Mouse (Mus musculus): ENCODE results near the gene Tbx5. TPM values are rescaled to one million over a fixed set of nuclear protein-coding genes. Genes with fewer than 3 reads are reported as not detected.

Tbx5 gene
- total RNA-seq, 1 experiment: not detected

DNA sequence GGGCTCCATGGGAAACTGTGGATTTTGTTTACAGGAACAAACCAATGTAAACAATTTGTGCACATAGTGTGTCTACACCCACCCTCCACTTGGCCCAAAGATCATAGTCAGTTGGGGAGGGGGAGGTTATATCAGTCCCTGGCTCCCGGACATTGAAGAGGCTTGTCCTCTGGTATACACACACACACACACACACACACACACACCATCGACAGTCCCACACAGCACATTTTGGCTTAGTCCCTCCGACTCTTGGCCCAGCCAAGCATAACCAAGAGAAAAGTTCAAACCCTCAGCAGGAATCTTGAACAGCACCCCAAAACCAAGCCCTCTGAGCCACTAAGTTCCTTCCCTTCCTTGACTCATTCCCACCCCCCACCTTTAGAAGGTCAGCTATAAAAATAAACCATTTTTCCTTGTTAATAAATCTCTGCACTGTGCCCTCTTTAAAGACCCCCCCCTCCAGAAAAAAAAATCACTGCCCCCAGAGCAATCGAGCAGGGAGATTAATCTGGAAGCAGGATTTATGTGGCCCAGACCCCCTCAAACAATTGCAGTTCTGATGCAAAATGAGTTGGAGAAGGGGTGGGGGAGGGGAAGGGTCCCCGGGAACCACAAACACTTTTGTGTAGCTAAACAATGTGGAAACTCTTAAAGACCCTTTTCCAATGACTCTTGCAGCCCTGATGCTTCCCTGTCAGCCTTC, 33.6 kb upstream of the Tbx5 start:
- no peaks in the 10 kb centered on the region for H3K36me3 ChIP-seq (ENCODE audit: control insufficient read depth, insufficient read depth, low read length, poor library complexity, severe bottlenecking)
- H3K9ac ChIP-seq (ENCODE audit: insufficient read depth, low read depth, low read length, poor library complexity, severe bottlenecking): no peak overlapping the region
- H3K4me1 ChIP-seq (ENCODE audit: control insufficient read depth in 2 of 2, insufficient read depth in 2 of 2, low read length in 2 of 2, poor library complexity in 1 of 2): peaks cover 0 to 4% of the 10 kb centered on the region in 2 experiments; a peak in 1 of 4 replicates
- no peak overlapping the region for H3K4me3 ChIP-seq (ENCODE audit: insufficient read depth in 1 of 2, low read depth in 1 of 2, low read length in 2 of 2, poor library complexity in 1 of 2, severe bottlenecking in 1 of 2)
- H3K27ac ChIP-seq (ENCODE audit: insufficient read depth, low read depth, low read length, poor library complexity, severe bottlenecking): no peak overlapping the region
- TF ChIP-seq HCFC1 (IDR thresholded peaks at IDR 0.05; ENCODE audit: borderline replicate concordance, insufficient read depth, low read length) (no peak), MAFK (IDR thresholded peaks at IDR 0.05; ENCODE audit: insufficient read depth, low read depth, low read length) (no peak), ZC3H11A (IDR thresholded peaks at IDR 0.05; ENCODE audit: borderline replicate concordance, low read depth, low read length) (no peak), CHD2 (IDR thresholded peaks at IDR 0.05; ENCODE audit: low read depth, low read length) (no peak)
- no peaks in the 10 kb centered on the region for H3K9me3 ChIP-seq (ENCODE audit: control insufficient read depth, insufficient read depth, low read depth, low read length)
- in situ Hi-C loops (cut with MboI; ENCODE audit: low sequenced_read_pairs in 2 of 2, unreplicated experiment in 2 of 2): loop anchor here in 1 of 2 experiments (25.0 kb wide), 1 partner anchor 288 kb away; no protein-coding TSS in a partner anchor
- DNase-seq (ENCODE audit: low read depth, low spot score): no peak

DNA sequence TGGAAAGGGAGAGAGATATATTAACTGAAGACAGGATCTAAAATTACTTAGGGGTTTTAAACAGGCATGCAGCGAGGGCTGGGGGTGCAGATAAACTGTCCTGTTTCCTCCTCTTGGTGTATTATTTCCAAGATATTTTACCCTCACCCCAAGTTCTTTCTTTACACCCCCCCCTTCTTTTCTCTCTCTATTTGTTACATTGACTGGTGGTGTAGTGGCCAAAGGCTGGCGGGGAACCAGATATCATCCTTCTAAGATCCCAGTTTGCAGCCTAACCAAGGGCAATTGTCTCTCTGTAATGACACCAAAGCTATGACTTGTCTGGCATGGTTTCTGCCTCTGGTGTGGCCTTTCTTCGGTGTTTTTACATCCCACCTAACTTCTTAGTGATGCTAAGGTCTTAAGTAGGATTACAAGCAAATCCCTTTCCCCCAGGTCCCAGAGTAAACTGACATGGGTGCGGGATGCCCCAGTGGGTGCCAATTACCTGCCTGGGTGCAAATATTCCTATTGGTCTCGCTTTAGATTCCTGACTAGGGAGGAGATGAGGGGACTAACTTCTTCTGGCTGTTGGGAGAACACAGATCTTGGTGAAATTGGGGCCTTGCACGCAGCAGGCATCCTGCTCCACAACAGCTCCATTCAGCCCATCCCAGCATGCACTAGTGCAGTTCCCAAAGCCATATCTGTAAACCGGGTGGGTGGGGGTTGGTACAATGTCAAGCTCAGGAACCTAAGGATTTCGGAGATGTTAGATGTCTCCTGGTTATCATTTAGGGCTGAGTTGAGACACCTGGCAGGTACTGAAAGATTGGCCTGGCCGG, 32.8 kb upstream of the Tbx5 start:
- peaks cover 0 to 4% of the 10 kb centered on the region in 2 experiments; a peak in 1 of 4 replicates for H3K4me1 ChIP-seq (ENCODE audit: control insufficient read depth in 2 of 2, insufficient read depth in 2 of 2, low read length in 2 of 2, poor library complexity in 1 of 2)
- no peak for TF ChIP-seq CHD2 (IDR thresholded peaks at IDR 0.05; ENCODE audit: low read depth, low read length)
- no peak for TF ChIP-seq ZC3H11A (IDR thresholded peaks at IDR 0.05; ENCODE audit: borderline replicate concordance, low read depth, low read length)
- no peak for TF ChIP-seq HCFC1 (IDR thresholded peaks at IDR 0.05; ENCODE audit: borderline replicate concordance, insufficient read depth, low read length)
- no peak for TF ChIP-seq MAFK (IDR thresholded peaks at IDR 0.05; ENCODE audit: insufficient read depth, low read depth, low read length)
- TF ChIP-seq ZNF384 (IDR thresholded peaks at IDR 0.05; ENCODE audit: low read depth, low read length): no peak
- no peak overlapping the region for H3K9ac ChIP-seq (ENCODE audit: insufficient read depth, low read depth, low read length, poor library complexity, severe bottlenecking)
- in situ Hi-C loops (cut with MboI; ENCODE audit: low sequenced_read_pairs in 2 of 2, unreplicated experiment in 2 of 2): loop anchor here (5.0 to 25.0 kb wide), 3 partner anchors 43 to 635 kb away; partner anchors contain the start of gene Lhx5 (in 1 of the 2)
- H3K9me3 ChIP-seq (ENCODE audit: control insufficient read depth, insufficient read depth, low read depth, low read length): no peaks in the 10 kb centered on the region
- no peak overlapping the region for H3K27ac ChIP-seq (ENCODE audit: insufficient read depth, low read depth, low read length, poor library complexity, severe bottlenecking)
- H3K36me3 ChIP-seq (ENCODE audit: control insufficient read depth, insufficient read depth, low read length, poor library complexity, severe bottlenecking): no peaks in the 10 kb centered on the region
- DNase-seq (ENCODE audit: low read depth, low spot score): no peak
- H3K4me3 ChIP-seq (ENCODE audit: insufficient read depth in 1 of 2, low read depth in 1 of 2, low read length in 2 of 2, poor library complexity in 1 of 2, severe bottlenecking in 1 of 2): no peak overlapping the region

DNA sequence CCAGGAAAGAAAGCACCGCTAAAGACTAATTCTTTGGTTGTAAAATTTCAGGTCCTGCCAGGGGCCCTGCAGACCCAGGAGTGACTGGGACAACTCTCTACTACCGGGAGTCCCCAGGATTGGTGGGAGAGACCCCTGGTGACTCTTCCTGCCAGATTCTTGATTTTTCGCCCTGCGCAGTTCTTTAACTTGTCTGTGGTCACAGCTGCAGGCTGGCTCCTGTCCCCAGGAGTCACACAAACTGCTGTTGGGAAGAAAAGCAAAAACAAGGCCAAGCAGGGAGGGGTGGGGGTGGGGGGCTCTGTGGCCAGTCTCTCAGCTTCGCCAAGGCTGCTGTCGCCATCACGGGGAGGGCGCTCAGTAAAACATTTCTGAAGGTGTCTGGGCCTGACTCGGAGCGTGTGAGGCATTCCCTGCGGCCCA, 32.2 kb upstream of the Tbx5 start:
- no peak overlapping the region for H3K27ac ChIP-seq (ENCODE audit: insufficient read depth, low read depth, low read length, poor library complexity, severe bottlenecking)
- H3K9ac ChIP-seq (ENCODE audit: insufficient read depth, low read depth, low read length, poor library complexity, severe bottlenecking): no peak overlapping the region
- no peak for TF ChIP-seq HCFC1 (IDR thresholded peaks at IDR 0.05; ENCODE audit: borderline replicate concordance, insufficient read depth, low read length)
- no peak for TF ChIP-seq ZC3H11A (IDR thresholded peaks at IDR 0.05; ENCODE audit: borderline replicate concordance, low read depth, low read length)
- TF ChIP-seq ZNF384 (IDR thresholded peaks at IDR 0.05; ENCODE audit: low read depth, low read length): no peak
- TF ChIP-seq CHD2 (IDR thresholded peaks at IDR 0.05; ENCODE audit: low read depth, low read length): no peak
- no peak for TF ChIP-seq MAFK (IDR thresholded peaks at IDR 0.05; ENCODE audit: insufficient read depth, low read depth, low read length)
- peak overlapping the region in 1 of 2 experiments; percentile 6; a peak in 1 of 4 replicates for H3K4me3 ChIP-seq (ENCODE audit: insufficient read depth in 1 of 2, low read depth in 1 of 2, low read length in 2 of 2, poor library complexity in 1 of 2, severe bottlenecking in 1 of 2)
- no peak for DNase-seq (ENCODE audit: low read depth, low spot score)
- H3K36me3 ChIP-seq (ENCODE audit: control insufficient read depth, insufficient read depth, low read length, poor library complexity, severe bottlenecking): no peaks in the 10 kb centered on the region
- peaks cover 0 to 4% of the 10 kb centered on the region in 2 experiments; a peak in 1 of 4 replicates for H3K4me1 ChIP-seq (ENCODE audit: control insufficient read depth in 2 of 2, insufficient read depth in 2 of 2, low read length in 2 of 2, poor library complexity in 1 of 2)
- H3K9me3 ChIP-seq (ENCODE audit: control insufficient read depth, insufficient read depth, low read depth, low read length): no peaks in the 10 kb centered on the region
- in situ Hi-C loops (cut with MboI; ENCODE audit: low sequenced_read_pairs in 2 of 2, unreplicated experiment in 2 of 2): loop anchor here in 1 of 2 experiments (5.0 to 10.0 kb wide), 2 partner anchors 42 to 635 kb away; partner anchors contain the start of gene Lhx5

DNA sequence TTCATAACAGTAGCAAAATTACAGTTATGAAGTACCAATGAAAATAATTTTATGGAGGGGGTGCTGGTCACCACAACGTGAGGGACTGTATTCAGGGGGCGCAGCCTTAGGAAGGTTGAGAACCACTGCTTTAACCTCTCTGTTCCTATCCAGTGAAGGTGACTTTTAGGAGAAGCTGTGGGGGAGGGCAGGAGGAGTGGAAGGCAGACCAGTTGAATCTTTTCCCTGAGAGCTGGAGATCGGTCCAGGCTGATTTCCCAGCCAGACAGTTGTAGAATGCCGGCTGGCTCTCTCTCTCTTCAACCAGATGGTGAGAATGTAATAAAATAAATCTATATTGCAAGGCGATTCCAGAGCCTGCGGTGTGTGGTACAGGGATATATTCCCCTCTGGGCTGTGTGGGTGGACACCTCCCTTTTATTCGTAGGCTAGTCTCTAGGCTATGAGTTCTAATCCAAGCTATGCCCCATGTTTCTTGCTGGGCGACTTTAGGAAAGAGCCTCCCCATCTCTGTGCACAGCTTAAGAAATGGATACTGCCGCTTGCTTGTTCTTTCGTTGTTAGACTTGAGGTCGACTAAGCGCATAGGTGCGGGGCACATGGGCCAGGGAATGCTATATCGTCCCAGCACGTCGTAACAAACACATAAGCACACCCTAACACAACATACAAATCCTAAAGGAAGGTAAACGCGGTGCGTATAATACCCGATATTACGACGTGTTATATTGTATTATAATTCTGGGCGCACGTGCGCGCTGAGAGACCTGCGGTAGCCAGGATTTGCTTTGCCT, 29.7 kb upstream of the Tbx5 start:
- H3K9me3 ChIP-seq (ENCODE audit: control insufficient read depth, insufficient read depth, low read depth, low read length): no peaks in the 10 kb centered on the region
- no peak overlapping the region for H3K9ac ChIP-seq (ENCODE audit: insufficient read depth, low read depth, low read length, poor library complexity, severe bottlenecking)
- H3K36me3 ChIP-seq (ENCODE audit: control insufficient read depth, insufficient read depth, low read length, poor library complexity, severe bottlenecking): no peaks in the 10 kb centered on the region
- peaks cover 0 to 2% of the 10 kb centered on the region in 2 experiments; a peak in 1 of 4 replicates for H3K4me1 ChIP-seq (ENCODE audit: control insufficient read depth in 2 of 2, insufficient read depth in 2 of 2, low read length in 2 of 2, poor library complexity in 1 of 2)
- H3K27ac ChIP-seq (ENCODE audit: insufficient read depth, low read depth, low read length, poor library complexity, severe bottlenecking): no peak overlapping the region
- in situ Hi-C loops (cut with MboI; ENCODE audit: low sequenced_read_pairs in 2 of 2, unreplicated experiment in 2 of 2): loop anchor here in 1 of 2 experiments (5.0 to 10.0 kb wide), 2 partner anchors 39 to 632 kb away; partner anchors contain the start of gene Lhx5
- no peak overlapping the region for H3K4me3 ChIP-seq (ENCODE audit: insufficient read depth in 1 of 2, low read depth in 1 of 2, low read length in 2 of 2, poor library complexity in 1 of 2, severe bottlenecking in 1 of 2)
- no peak for DNase-seq (ENCODE audit: low read depth, low spot score)
- TF ChIP-seq ZNF384 (IDR thresholded peaks at IDR 0.05; ENCODE audit: low read depth, low read length): no peak
- TF ChIP-seq CHD2 (IDR thresholded peaks at IDR 0.05; ENCODE audit: low read depth, low read length): no peak
- no peak for TF ChIP-seq MAFK (IDR thresholded peaks at IDR 0.05; ENCODE audit: insufficient read depth, low read depth, low read length)
- no peak for TF ChIP-seq ZC3H11A (IDR thresholded peaks at IDR 0.05; ENCODE audit: borderline replicate concordance, low read depth, low read length)
- TF ChIP-seq HCFC1 (IDR thresholded peaks at IDR 0.05; ENCODE audit: borderline replicate concordance, insufficient read depth, low read length): no peak
